Mouse (Mus musculus): ENCODE results near the gene Dglucy. TPM values are rescaled to one million over a fixed set of nuclear protein-coding genes. Genes with fewer than 3 reads are reported as not detected.

Gene Dglucy
- total RNA-seq, 2 experiments from 2014 or later: 6.1 to 8.3 TPM

- H3K4me3 ChIP-seq: peak overlapping the region; percentile 57
- no peak for DNase-seq (ENCODE audit: low spot score in 2 of 2)
- no peak for TF ChIP-seq CTCF (conservative IDR thresholded peaks at IDR 0.05)
- H3K27ac ChIP-seq: peak overlapping the region; percentile 59
Observed at GRCm38 (mm10) chr12:100908298-100909034, 129.6 kb downstream of the Dglucy start.

GRCm38 (mm10) chr12:100909765-100910164 lies 130.9 kb downstream of the Dglucy start:
- peak in 1 of 2 experiments; percentile 46 for DNase-seq (ENCODE audit: low spot score in 2 of 2)
- no peak overlapping the region for H3K4me3 ChIP-seq
- no peak for TF ChIP-seq CTCF (conservative IDR thresholded peaks at IDR 0.05)
- H3K27ac ChIP-seq: peak overlapping the region; percentile 72

- TF ChIP-seq CTCF (conservative IDR thresholded peaks at IDR 0.05): no peak
- DNase-seq (ENCODE audit: low spot score in 2 of 2): peak; percentile 22 to 23
- Histone ChIP-seq H3K27ac (peak overlapping the region; percentile 72), H3K4me3 (no peak overlapping the region)
Observed at GRCm38 (mm10) chr12:100910731-100911130, 131.9 kb downstream of the Dglucy start.

GRCm38 (mm10) chr12:100924646-100925339 lies 145.9 kb downstream of the Dglucy start:
- Histone ChIP-seq H3K27ac (no peak overlapping the region), H3K4me3 (no peak overlapping the region)
- TF ChIP-seq CTCF (conservative IDR thresholded peaks at IDR 0.05): no peak
- no peak for DNase-seq (ENCODE audit: low spot score in 2 of 2)

- TF ChIP-seq CTCF (conservative IDR thresholded peaks at IDR 0.05): peak; percentile 83
- H3K27ac ChIP-seq: peak overlapping the region; percentile 11; the same call in 1 of the 2 replicates
- DNase-seq (ENCODE audit: low spot score in 2 of 2): peak; percentile 76 to 90
- H3K4me3 ChIP-seq: no peak overlapping the region
Observed at GRCm38 (mm10) chr12:100925644-100926619, 147.1 kb downstream of the Dglucy start.

- no peak overlapping the region for H3K27ac ChIP-seq
- TF ChIP-seq CTCF (conservative IDR thresholded peaks at IDR 0.05): no peak
- DNase-seq (ENCODE audit: low spot score in 2 of 2): no peak
- no peak overlapping the region for H3K4me3 ChIP-seq
Observed at GRCm38 (mm10) chr12:100928286-100928685, 149.4 kb downstream of the Dglucy start.

- no peak for DNase-seq (ENCODE audit: low spot score in 2 of 2)
- no peak overlapping the region for H3K27ac ChIP-seq
- no peak for TF ChIP-seq CTCF (conservative IDR thresholded peaks at IDR 0.05)
Observed at GRCm38 (mm10) chr12:100931653-100932052, 152.8 kb downstream of the Dglucy start.

GRCm38 (mm10) chr12:100934796-100935195 lies 155.9 kb downstream of the Dglucy start:
- no peak for TF ChIP-seq CTCF (conservative IDR thresholded peaks at IDR 0.05)
- no peak overlapping the region for H3K27ac ChIP-seq

More at GRCm38 (mm10) chr12:100931653-100932052, 152.8 kb downstream of the Dglucy start:
- no peak overlapping the region for H3K4me3 ChIP-seq

GRCm38 (mm10) chr12:100936116-100936515 lies 157.3 kb downstream of the Dglucy start:
- H3K27ac ChIP-seq: no peak overlapping the region
- peak; percentile 94 for TF ChIP-seq CTCF (conservative IDR thresholded peaks at IDR 0.05)
- no peak overlapping the region for H3K4me3 ChIP-seq
- DNase-seq (ENCODE audit: low spot score in 2 of 2): peak; percentile 61 to 84

More at GRCm38 (mm10) chr12:100934796-100935195, 155.9 kb downstream of the Dglucy start:
- H3K4me3 ChIP-seq: no peak overlapping the region
- DNase-seq (ENCODE audit: low spot score in 2 of 2): no peak

- Histone ChIP-seq H3K4me3 (no peak overlapping the region), H3K27ac (no peak overlapping the region)
- no peak for TF ChIP-seq CTCF (conservative IDR thresholded peaks at IDR 0.05)
- DNase-seq (ENCODE audit: low spot score in 2 of 2): no peak
Observed at GRCm38 (mm10) chr12:100936737-100937136, 157.9 kb downstream of the Dglucy start.

- no peak for TF ChIP-seq CTCF (conservative IDR thresholded peaks at IDR 0.05)
- Histone ChIP-seq H3K27ac (no peak overlapping the region), H3K4me3 (no peak overlapping the region)
- DNase-seq (ENCODE audit: low spot score in 2 of 2): no peak
Observed at GRCm38 (mm10) chr12:100937441-100938360, 158.8 kb downstream of the Dglucy start.

Data from layer of hippocampus, adult 2 months (tissue).